In genomic region chr15:83298313-83298712, GRCm38 (mm10) we compare ENCODE assay signal across 18 mouse cellular contexts. TPM values are rescaled to one million over a fixed set of nuclear protein-coding genes. Genes with fewer than 3 reads are reported as not detected.
DNase-seq lines count a peak whose midpoint lies in the region; ATAC-seq and TF ChIP-seq lines count a peak whose summit lies in the region.
"Had no signal": no experiment of that assay in that cellular context is flagged by ENCODE, and none has a peak within 500 bp of the region (broad histone marks: within the 10 kb centered on the region; RNA-seq: fewer than 3 reads in every experiment).

No protein-coding gene starts in this region.

- H3K27me3 ChIP-seq in G1E (ENCODE audit: insufficient read depth, low read length), result no peaks in the 10 kb centered on the region; the same call in 1 of the 2 replicates
- H3K27me3 ChIP-seq: hindbrain, embryonic 15.5 days; lung, embryonic 15.5 days had no signal

- no peak for ATAC-seq in G1E (ENCODE audit: extremely low read depth, insufficient number of reproducible peaks, low FRiP score, poor library complexity, severe bottlenecking)

- WGBS in lung, adult 2 months, result 93% methylated on average over 8 of the region's 8 CpGs

- intact Hi-C loops in gastrocnemius, adult 2 months (cut with DNase I), result no loop called here

- no peak overlapping the region for H3K27ac ChIP-seq in gastrocnemius, adult 2 months
- H3K27ac ChIP-seq: embryonic facial prominence, embryonic 10.5 days; hindbrain, embryonic 15.5 days; limb, embryonic 10.5 days; lung, embryonic 15.5 days; midbrain, embryonic 10.5 days had no signal

- DNase-seq in gastrocnemius, adult 2 months, result no peak
- no peak for DNase-seq in gastrocnemius, adult 8-10 months (ENCODE audit: low spot score in 2 of 2)
- no peak for DNase-seq in lung, adult 2 months
- no peak for DNase-seq in lung, postnatal 10 days
- DNase-seq in G1E (ENCODE audit: low spot score), result no peak
- peak; percentile 28 for DNase-seq in induced T-regulatory cell, adult 2 months (ENCODE audit: low read depth)
- DNase-seq in urinary bladder, postnatal 14 days (ENCODE audit: low spot score), result no peak
- no peak for DNase-seq in ovary, postnatal 36 days (ENCODE audit: low spot score)
- DNase-seq: adrenal gland, adult 2 months; cerebellum, postnatal 14 days; heart, postnatal 10 days; thymus, postnatal 14 days had no signal

- TF ChIP-seq CTCF in gastrocnemius, adult 2 months (IDR thresholded peaks at IDR 0.05), result peak; percentile 42
- TF ChIP-seq CTCF in lung, adult 2 months (IDR thresholded peaks at IDR 0.05; ENCODE audit: insufficient read depth, low read length), result peak; percentile 46; the same call in 1 of the 2 replicates
- 0 out of 2 replicates have a peak, but pooled peaks have one; percentile 19 for TF ChIP-seq CTCF in G1E (IDR thresholded peaks at IDR 0.05; ENCODE audit: low read depth, low read length)

- H3K4me3 ChIP-seq in gastrocnemius, adult 2 months, result no peak overlapping the region
- no peak overlapping the region for H3K4me3 ChIP-seq in lung, adult 2 months (replicated peaks; ENCODE audit: extremely low read depth, low read depth, low read length)
- H3K4me3 ChIP-seq in G1E (ENCODE audit: low read depth, low read length), result no peak overlapping the region
- H3K4me3 ChIP-seq: embryonic facial prominence, embryonic 10.5 days; hindbrain, embryonic 15.5 days; limb, embryonic 10.5 days; lung, embryonic 15.5 days; midbrain, embryonic 10.5 days; myocyte had no signal

- no peak for TF ChIP-seq POLR2A in lung, adult 2 months (IDR thresholded peaks at IDR 0.05; ENCODE audit: borderline replicate concordance, extremely low read depth, low read depth, low read length)

- H3K36me3 ChIP-seq in G1E (replicated peaks), result peaks cover 40% of the 10 kb centered on the region

- H3K9me3 ChIP-seq in G1E (replicated peaks), result no peaks in the 10 kb centered on the region
- H3K9me3 ChIP-seq: embryonic facial prominence, embryonic 10.5 days; hindbrain, embryonic 15.5 days; limb, embryonic 10.5 days; lung, embryonic 15.5 days; midbrain, embryonic 10.5 days had no signal

- peaks cover 24% of the 10 kb centered on the region for H3K4me1 ChIP-seq in lung, adult 2 months (ENCODE audit: control insufficient read depth, insufficient read depth, low read length)
- peaks cover 8% of the 10 kb centered on the region; the same call in 1 of the 2 replicates for H3K4me1 ChIP-seq in G1E (ENCODE audit: insufficient read depth, low read depth, low read length)

RNA-seq across cellular contexts. Expression of gene A4galt, which starts 46.7 kb away (rescaled TPM):
- total RNA-seq in gastrocnemius, adult 2 months (2021), result 1 to 10 TPM; 2.8 to 4.0 TPM
- total RNA-seq in gastrocnemius, adult 8-10 months (2022), result 1 to 10 TPM; 1.0 to 2.3 (median 2.0) TPM
- 42.6 and 74.6 TPM in 2 replicates for polyA plus RNA-seq in lung, adult 2 months (2012; rRNA removed)
- total RNA-seq in G1E (2014; fragmentation: Nextera tagmentation) (not detected in 2 replicates), G1E (2017) (0.06 and 0.11 TPM in 2 replicates)
- polyA plus RNA-seq in G1E (2012), result not detected in 2 replicates
- polyA plus RNA-seq: limb, embryonic 10.5 days had no signal

RNA-seq across cellular contexts. Expression of gene Arfgap3, which starts 51.7 kb away (rescaled TPM):
- 1 to 10 TPM; 6.0 to 6.7 TPM for total RNA-seq in gastrocnemius, adult 2 months (2021)
- 1 to 10 TPM; 4.4 to 5.2 (median 4.8) TPM for total RNA-seq in gastrocnemius, adult 8-10 months (2022)
- polyA plus RNA-seq in lung, adult 2 months (2012; rRNA removed), result 27.2 and 31.1 TPM in 2 replicates
- 39.7 and 56.7 TPM in 2 replicates for total RNA-seq in G1E (2014; fragmentation: Nextera tagmentation)
- 47.0 and 49.7 TPM in 2 replicates for total RNA-seq in G1E (2017)
- polyA plus RNA-seq in G1E (2012), result 7.1 and 8.4 TPM in 2 replicates

Comparison
In these comparisons a context has a peak if more than half of its experiments do, and no peak if none do; other contexts are left out.
1. RNA of gene Arfgap3, which starts 51.7 kb away (total RNA-seq): 39.7 to 56.7 TPM in G1E; 6.0 to 6.7 TPM in gastrocnemius, adult 2 months and 4.4 to 5.2 TPM in gastrocnemius, adult 8-10 months; every median in the first group is over 4 times any median in the second.
2. Peak in every context shown above with its lines, with median percentiles within 50 percentile points of each other: CTCF ChIP-seq.